Mouse (Mus musculus): ENCODE measurements at regions not wholly inside any gene's neighbourhood (a gene's known extent, or its start where the extent isn't known, plus 50 kb on each side); places are given as distances from the start of the nearest gene placed in this dataset.

- DNase-seq (ENCODE audit: low spot score), result no peak
Measured at GRCm38 (mm10) chr13:59874137-59874931, 51.4 kb upstream of the Tut7 start.
